Mouse (Mus musculus) ES-CJ7 (cell line): ENCODE results near the gene Rb1.

Experiments used
- DNase-seq: peaks from one replicate; pipeline ENCODE4 v3.0.0; 2011; ENCODE audit warnings: low read depth, low spot score

Gene Rb1

GRCm38 (mm10) chr14:73148125-73148524 lies 177.5 kb downstream of the Rb1 start:
- no peak for DNase-seq

GRCm38 (mm10) chr14:73146721-73147120 lies 178.9 kb downstream of the Rb1 start:
- DNase-seq: no peak

- no peak for DNase-seq
Observed at GRCm38 (mm10) chr14:73145531-73145930, 180.1 kb downstream of the Rb1 start.

- DNase-seq: no peak
Observed at GRCm38 (mm10) chr14:73143710-73144420, 181.8 kb downstream of the Rb1 start.

- peak; percentile 78 for DNase-seq
Observed at GRCm38 (mm10) chr14:73142896-73143709, 182.5 kb downstream of the Rb1 start.

- peak; percentile 19 for DNase-seq
Observed at GRCm38 (mm10) chr14:73142421-73142895, 183.2 kb downstream of the Rb1 start.

GRCm38 (mm10) chr14:73141800-73142199 lies 183.8 kb downstream of the Rb1 start:
- no peak for DNase-seq

GRCm38 (mm10) chr14:73139866-73140265 lies 185.8 kb downstream of the Rb1 start:
- DNase-seq: no peak

- DNase-seq: no peak
Observed at GRCm38 (mm10) chr14:73138483-73138882, 187.1 kb downstream of the Rb1 start.

GRCm38 (mm10) chr14:73137234-73137633 lies 188.4 kb downstream of the Rb1 start:
- no peak for DNase-seq
